ENCODE assay signal across 8 mouse cellular contexts in genomic region chrX:16817261-16817769, GRCm38 (mm10). TPM values are rescaled to one million over a fixed set of nuclear protein-coding genes. Genes with fewer than 3 reads are reported as not detected.
DNase-seq lines count a peak whose midpoint lies in the region; ATAC-seq and TF ChIP-seq lines count a peak whose summit lies in the region.

TSS of gene Maob (minus strand) at chrX:16817366.

- no peaks in the 10 kb centered on the region for H3K27me3 ChIP-seq in forebrain, embryonic 16.5 days (replicated peaks; ENCODE audit: control insufficient read depth, insufficient read depth, low read length)
- H3K27me3 ChIP-seq in hindbrain, embryonic 10.5 days (ENCODE audit: insufficient read depth, poor library complexity, severe bottlenecking), result no peaks in the 10 kb centered on the region
- H3K27me3 ChIP-seq in stomach, embryonic 14.5 days (ENCODE audit: control insufficient read depth, insufficient read depth, low read length), result no peaks in the 10 kb centered on the region

- H3K9ac ChIP-seq in forebrain, embryonic 16.5 days (replicated peaks; ENCODE audit: low read depth, low read length), result peak within 1 kb of the TSS; percentile 45
- H3K9ac ChIP-seq in stomach, embryonic 14.5 days (replicated peaks; ENCODE audit: low read depth, low read length), result no peak within 1 kb of the TSS; the same call in 1 of the 2 replicates

- no peaks in the 10 kb centered on the region for H3K9me3 ChIP-seq in forebrain, embryonic 16.5 days (ENCODE audit: control insufficient read depth, low read length)
- H3K9me3 ChIP-seq in hindbrain, embryonic 10.5 days, result no peaks in the 10 kb centered on the region
- H3K9me3 ChIP-seq in stomach, embryonic 14.5 days (ENCODE audit: control insufficient read depth, low read depth, low read length), result no peaks in the 10 kb centered on the region

- DNase-seq in urinary bladder, adult 2 months (ENCODE audit: low spot score), result peak; percentile 22
- no peak for DNase-seq in urinary bladder, postnatal 10 days (ENCODE audit: low spot score)
- peak; percentile 35 for DNase-seq in hindbrain, embryonic 10.5 days (ENCODE audit: low spot score)
- DNase-seq in left cerebral cortex, adult 2 months (ENCODE audit: extremely low spot score in 1 of 2, low spot score in 2 of 2), result peak; percentile 7 to 9
- peak; percentile 73 for DNase-seq in lung, postnatal 36 days
- DNase-seq in c-Kit-positive CD71-positive TER-119-positive erythroid progenitor cells, embryonic 14.5 days (ENCODE audit: low spot score), result no peak

- H3K4me2 ChIP-seq in forebrain, embryonic 16.5 days (ENCODE audit: low read length), result peak within 1 kb of the TSS; percentile 52
- H3K4me2 ChIP-seq in stomach, embryonic 14.5 days (replicated peaks; ENCODE audit: low read depth, low read length), result peak within 1 kb of the TSS; percentile 41

- no peaks in the 10 kb centered on the region for H3K36me3 ChIP-seq in forebrain, embryonic 16.5 days (ENCODE audit: control insufficient read depth, insufficient read depth)
- H3K36me3 ChIP-seq in hindbrain, embryonic 10.5 days, result no peaks in the 10 kb centered on the region
- no peaks in the 10 kb centered on the region for H3K36me3 ChIP-seq in stomach, embryonic 14.5 days (ENCODE audit: control insufficient read depth, insufficient read depth, low read length)

- peak; percentile 65 for ATAC-seq in forebrain, embryonic 16.5 days
- ATAC-seq in stomach, embryonic 14.5 days (ENCODE audit: insufficient number of reproducible peaks, insufficient read depth, low FRiP score, low read depth), result peak; percentile 65; the same call in 1 of the 2 replicates

- WGBS in forebrain, embryonic 16.5 days, result 16% methylated on average over 15 of the region's 18 CpGs
- WGBS in hindbrain, embryonic 10.5 days, result 9% methylated on average over 18 of the region's 18 CpGs
- 10% methylated on average over 18 of the region's 18 CpGs for WGBS in stomach, embryonic 14.5 days

- peak within 1 kb of the TSS; percentile 33 for H3K4me3 ChIP-seq in forebrain, embryonic 16.5 days (replicated peaks; ENCODE audit: low read length)
- peak within 1 kb of the TSS; percentile 42 for H3K4me3 ChIP-seq in hindbrain, embryonic 10.5 days
- peak within 1 kb of the TSS; percentile 31 for H3K4me3 ChIP-seq in left cerebral cortex, adult 2 months
- H3K4me3 ChIP-seq in stomach, embryonic 14.5 days (ENCODE audit: low read depth, low read length), result peak within 1 kb of the TSS; percentile 9; the same call in 1 of the 2 replicates

- no peak within 1 kb of the TSS for H3K27ac ChIP-seq in forebrain, embryonic 16.5 days (ENCODE audit: low read length)
- peak within 1 kb of the TSS; percentile 29; the same call in 1 of the 2 replicates for H3K27ac ChIP-seq in hindbrain, embryonic 10.5 days
- H3K27ac ChIP-seq in left cerebral cortex, adult 2 months, result no peak within 1 kb of the TSS
- H3K27ac ChIP-seq in stomach, embryonic 14.5 days (ENCODE audit: low read length), result no peak within 1 kb of the TSS

- intact Hi-C loops in left cerebral cortex, adult 2 months (cut with DNase I), result no loop called here

- no peak for TF ChIP-seq CTCF in left cerebral cortex, adult 2 months (IDR thresholded peaks at IDR 0.05)

- H3K4me1 ChIP-seq in forebrain, embryonic 16.5 days (replicated peaks; ENCODE audit: control insufficient read depth, insufficient read depth, low read length), result no peaks in the 10 kb centered on the region
- H3K4me1 ChIP-seq in hindbrain, embryonic 10.5 days (replicated peaks), result peaks cover 7% of the 10 kb centered on the region; the same call in 1 of the 2 replicates
- H3K4me1 ChIP-seq in stomach, embryonic 14.5 days (ENCODE audit: control insufficient read depth, insufficient read depth, low read length), result no peaks in the 10 kb centered on the region

RNA-seq across cellular contexts. Expression of gene Maob, which starts in this region (rescaled TPM):
- polyA plus RNA-seq in urinary bladder, adult 2 months (2012; rRNA removed), result 15.9 and 18.4 TPM in 2 replicates
- 2.2 and 2.9 TPM in 2 replicates for polyA plus RNA-seq in forebrain, embryonic 16.5 days (2015; fragmentation: Nextera tagmentation; extraction: Ambion mirVana)
- polyA plus RNA-seq in hindbrain, embryonic 10.5 days (2016; fragmentation: Nextera tagmentation; extraction: Ambion mirVana), result 4.1 and 5.7 TPM in 2 replicates
- 10 to 100 TPM; 13.7 to 16.4 TPM for total RNA-seq in left cerebral cortex, adult 2 months (2021)
- polyA plus RNA-seq in stomach, embryonic 14.5 days (2014; fragmentation: Nextera tagmentation; extraction: Ambion mirVana), result 32.1 and 32.5 TPM in 2 replicates

Comparison
In these comparisons a context has a peak if more than half of its experiments do, and no peak if none do; other contexts are left out.
1. DNase-seq: peak in urinary bladder, adult 2 months (single experiment), hindbrain, embryonic 10.5 days (single experiment), left cerebral cortex, adult 2 months (2 of 2) and lung, postnatal 36 days (single experiment); none in urinary bladder, postnatal 10 days (single experiment) and c-Kit-positive CD71-positive TER-119-positive erythroid progenitor cells, embryonic 14.5 days (single experiment).
2. Peak in every context shown above with its lines, with median percentiles within 50 percentile points of each other: H3K4me3 ChIP-seq.